Mouse (Mus musculus) stomach, postnatal 0 days (tissue): ENCODE data around the gene Vmn1r191. TPM values are rescaled to one million over a fixed set of nuclear protein-coding genes. Genes with fewer than 3 reads are reported as not detected.
"Not testable (repeated sequence)": the region's sequence is repeated elsewhere in the genome, so short reads cannot be mapped to it uniquely, and the experiment has no call there.

Source experiments
- ATAC-seq: fragments of 200-750 bp; cut with Nextera tagmentation; 2 replicates; pipeline ENCODE4 v1.8.0; 2017; ENCODE audit not compliant: low FRiP score, low TSS enrichment
- DNase-seq: peaks from one replicate; pipeline ENCODE4 v3.0.0-alpha.2; 2016; ENCODE audit warnings: low spot score
- H3K27ac ChIP-seq: fragments of 300-500 bp; sonication (generic); replicated peaks from 2 replicates; pipeline ENCODE4 v1.5.1; 2014; ENCODE audit warnings: mild to moderate bottlenecking, control low read depth
- H3K27me3 ChIP-seq: fragments of 300-500 bp; sonication (generic); 2 replicates; pipeline ENCODE4 v1.6.1; 2014; ENCODE audit warnings: low read length; ENCODE audit not compliant: control insufficient read depth, insufficient read depth
- H3K36me3 ChIP-seq: fragments of 300-500 bp; sonication (generic); 2 replicates; pipeline ENCODE4 v1.6.1; 2014; ENCODE audit warnings: low read length, mixed read lengths; ENCODE audit not compliant: control insufficient read depth, insufficient read depth
- H3K4me1 ChIP-seq: fragments of 300-500 bp; sonication (generic); replicated peaks from 2 replicates; pipeline ENCODE4 v1.6.1; 2014; ENCODE audit warnings: antibody characterized with exemption; ENCODE audit not compliant: control insufficient read depth, insufficient read depth
- H3K4me2 ChIP-seq: fragments of 300-500 bp; sonication (generic); replicated peaks from 2 replicates; pipeline ENCODE4 v1.6.1; 2014; ENCODE audit warnings: low read depth, mild to moderate bottlenecking, control low read depth, moderate library complexity
- H3K4me3 ChIP-seq: fragments of 300-500 bp; sonication (generic); 2 replicates; pipeline ENCODE4 v1.5.1; 2014; ENCODE audit warnings: low read depth, low read length, control low read depth
- H3K9ac ChIP-seq: fragments of 300-500 bp; sonication (generic); 2 replicates; pipeline ENCODE4 v1.6.1; 2014; ENCODE audit warnings: mild to moderate bottlenecking, low read length, control low read depth, mixed read lengths
- H3K9me3 ChIP-seq: fragments of 300-500 bp; sonication (generic); 2 replicates; pipeline ENCODE4 v1.6.1; 2016; ENCODE audit warnings: low read length; ENCODE audit not compliant: control insufficient read depth
- CTCF ChIP-seq: IDR thresholded peaks from 2 replicates; pipeline ENCODE4 v1.5.1; 2016; ENCODE audit warnings: antibody characterized with exemption, low read depth, mild to moderate bottlenecking, moderate library complexity
- EP300 ChIP-seq: optimal IDR thresholded peaks from 2 replicates; pipeline ENCODE3; 2016; ENCODE audit warnings: antibody characterized with exemption
- WGBS: fragments of 180-500 bp; shearing (Covaris S2); extraction: QIAGEN DNeasy Blood & Tissue Kit; methylation state at CpG from one replicate; pipeline ENCODE4 v1.1.7; 2014; 5-methylcytosine and 5-hydroxymethylcytosine counted together
- microRNA-seq: library from miRNA; unstranded; fragments of <30 nt; microRNA quantifications from one replicate; pipeline ENCODE4, GENCODE M21; 2016
- polyA plus RNA-seq: library from polyadenylated mRNA; unstranded; fragments of >200 nt; fragmentation: Nextera tagmentation; extraction: Ambion mirVana; gene quantifications from 2 replicates; pipeline ENCODE4 v1.2.1, GENCODE M21; 2015

Vmn1r191 gene
- polyA plus RNA-seq, 1 experiment from 2014 or later, result not detected

DNA sequence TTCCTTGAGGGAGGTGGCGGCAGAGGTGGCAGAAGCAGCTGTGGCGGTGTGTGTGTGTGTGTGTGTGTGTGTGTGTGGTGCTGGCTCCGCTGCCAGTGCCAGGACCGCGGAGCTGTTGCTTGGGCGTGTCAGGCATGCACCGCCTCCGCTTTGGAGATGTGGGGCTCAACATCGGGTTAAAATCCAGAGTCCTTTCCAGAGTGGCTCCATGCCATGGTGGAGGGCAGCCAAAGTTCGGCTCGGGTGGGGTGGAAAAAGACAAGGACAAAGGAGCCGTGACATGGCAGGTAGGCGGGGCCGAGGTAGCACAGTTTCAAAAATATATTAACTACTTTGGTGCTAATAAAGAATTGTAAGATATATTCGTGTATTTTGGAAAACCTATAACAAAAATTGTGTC, 15.4 kb downstream of the Vmn1r191 start:
- no peaks in the 10 kb centered on the region for H3K27me3 ChIP-seq
- ATAC-seq (no peak), DNase-seq (no peak)
- no peak overlapping the region for H3K27ac ChIP-seq
- H3K4me3 ChIP-seq, result no peak overlapping the region
- H3K9me3 ChIP-seq, result peaks cover 6% of the 10 kb centered on the region; the same call in 1 of the 2 replicates
- H3K36me3 ChIP-seq, result no peaks in the 10 kb centered on the region
- no peaks in the 10 kb centered on the region for H3K4me1 ChIP-seq
- no peak overlapping the region for H3K9ac ChIP-seq
- H3K4me2 ChIP-seq, result no peak overlapping the region
- TF ChIP-seq EP300 (no peak), CTCF (no peak)
- WGBS, result 92% methylated on average over 15 of the region's 15 CpGs

- WGBS, result 41% methylated on average over 5 of the region's 5 CpGs
- not testable (repeated sequence) for H3K27me3 ChIP-seq, ATAC-seq, H3K36me3 ChIP-seq, DNase-seq, H3K9me3 ChIP-seq, H3K9ac ChIP-seq, H3K4me2 ChIP-seq, H3K4me3 ChIP-seq, H3K4me1 ChIP-seq, H3K27ac ChIP-seq
- peak; percentile 26 for TF ChIP-seq CTCF
Observed at GRCm38 (mm10) chr13:22136495-22137293, 47.1 kb downstream of the Vmn1r191 start.

Small RNA genes lying within 50 kb of the gene (microRNA-seq; reads per million reads assigned to microRNA genes)
- gene Gm23282, result not detected
- not detected for gene Gm25084

Other genes with a start within 250 kb of the Vmn1r191 start
- 1.4 and 1.6 TPM in 2 replicates for gene Zfp184, start 238.9 kb downstream of the Vmn1r191 start, polyA plus RNA-seq
- 0.05 TPM in 1 of 2 replicates, not detected in the other for gene Pom121l2, start 202.8 kb downstream of the Vmn1r191 start, polyA plus RNA-seq
- 0.51 and 0.65 TPM in 2 replicates for gene Prss16, start 174.2 kb downstream of the Vmn1r191 start, polyA plus RNA-seq
- 2.1 TPM in 1 of 2 replicates, not detected in the other for gene Hist1h2ah, start 148.4 kb downstream of the Vmn1r191 start, polyA plus RNA-seq
- 0.35 and 0.99 TPM in 2 replicates for gene Hist1h2bk, start 148.1 kb downstream of the Vmn1r191 start, polyA plus RNA-seq
- 5.8 and 5.9 TPM in 2 replicates for gene Hist1h4i, start 142.6 kb downstream of the Vmn1r191 start, polyA plus RNA-seq
- 12.1 and 12.6 TPM in 2 replicates for gene Hist1h2ag, start 141.0 kb downstream of the Vmn1r191 start, polyA plus RNA-seq
- gene Hist1h2bj, start 140.8 kb downstream of the Vmn1r191 start, polyA plus RNA-seq, result 1.1 and 3.7 TPM in 2 replicates
- 0.04 TPM in 1 of 2 replicates, not detected in the other for gene Vmn1r188, start 99.5 kb downstream of the Vmn1r191 start, polyA plus RNA-seq
- gene Vmn1r189, start 78.1 kb downstream of the Vmn1r191 start, polyA plus RNA-seq, result not detected in 2 replicates
- not detected in 2 replicates for gene Vmn1r192, start 7.2 kb upstream of the Vmn1r191 start, polyA plus RNA-seq
- gene Vmn1r193, start 39.2 kb upstream of the Vmn1r191 start, polyA plus RNA-seq, result 0.01 TPM in 1 of 2 replicates, not detected in the other
- not detected in 2 replicates for gene Vmn1r194, start 60.2 kb upstream of the Vmn1r191 start, polyA plus RNA-seq
- not detected in 2 replicates for gene Vmn1r195, start 86.6 kb upstream of the Vmn1r191 start, polyA plus RNA-seq
- not detected in 2 replicates for gene Vmn1r196, start 106.0 kb upstream of the Vmn1r191 start, polyA plus RNA-seq
- not detected in 2 replicates for gene Vmn1r197, start 140.6 kb upstream of the Vmn1r191 start, polyA plus RNA-seq
- 0.01 TPM in 1 of 2 replicates, not detected in the other for gene Vmn1r198, start 166.4 kb upstream of the Vmn1r191 start, polyA plus RNA-seq
- gene Vmn1r199, start 195.8 kb upstream of the Vmn1r191 start, polyA plus RNA-seq, result not detected in 2 replicates
- gene Vmn1r200, start 206.4 kb upstream of the Vmn1r191 start, polyA plus RNA-seq, result 0.01 TPM in 1 of 2 replicates, not detected in the other